9 mouse cellular contexts compared by ENCODE assay signal in genomic region chr6:83711067-83711675, GRCm38 (mm10). TPM values are rescaled to one million over a fixed set of nuclear protein-coding genes. Genes with fewer than 3 reads are reported as not detected.
DNase-seq lines count a peak whose midpoint lies in the region; ATAC-seq and TF ChIP-seq lines count a peak whose summit lies in the region.
"Had no signal": no experiment of that assay in that cellular context is flagged by ENCODE, and none has a peak within 500 bp of the region (broad histone marks: within the 10 kb centered on the region; RNA-seq: fewer than 3 reads in every experiment).

TSS of gene Vax2 (plus strand) at chr6:83711264.

- no peak for TF ChIP-seq POLR2A in MEL (IDR thresholded peaks at IDR 0.05; ENCODE audit: control insufficient read depth in 1 of 2, insufficient read depth in 1 of 2, low read depth in 1 of 2, low read length in 2 of 2, poor library complexity in 1 of 2)
- no peak for TF ChIP-seq POLR2A in brain, embryonic 14.5 days (IDR thresholded peaks at IDR 0.05; ENCODE audit: borderline replicate concordance, extremely low read depth, insufficient read depth, insufficient read length, poor library complexity, severe bottlenecking)

- no peaks in the 10 kb centered on the region; the same call in 1 of the 2 replicates for H3K79me2 ChIP-seq in MEL (ENCODE audit: control insufficient read depth, insufficient read depth, low read length, poor library complexity)

- TF ChIP-seq CTCF in MEL (IDR thresholded peaks at IDR 0.05 in 2 of 3, conservative IDR thresholded peaks at IDR 0.05 in 1 of 3; ENCODE audit: control insufficient read depth in 1 of 3, insufficient read depth in 1 of 3, low read depth in 2 of 3, low read length in 3 of 3, poor library complexity in 1 of 3, severe bottlenecking in 1 of 3): no peak
- no peak for TF ChIP-seq CTCF in brain, embryonic 14.5 days (IDR thresholded peaks at IDR 0.05; ENCODE audit: borderline replicate concordance, extremely low read depth, insufficient read depth, insufficient read length)

- H3K36me3 ChIP-seq in MEL (ENCODE audit: control insufficient read depth in 1 of 2, insufficient read depth in 2 of 2, low read length in 2 of 2): no peaks in the 10 kb centered on the region
- H3K36me3 ChIP-seq in liver, embryonic 15.5 days (replicated peaks): no peaks in the 10 kb centered on the region
- no peaks in the 10 kb centered on the region for H3K36me3 ChIP-seq in neural tube, embryonic 12.5 days

- peaks cover 0 to 2% of the 10 kb centered on the region in 2 experiments; a peak in 3 of 4 replicates for H3K27me3 ChIP-seq in MEL (ENCODE audit: control insufficient read depth in 1 of 2, insufficient read depth in 2 of 2, low read length in 2 of 2)
- peaks cover 100% of the 10 kb centered on the region for H3K27me3 ChIP-seq in liver, embryonic 15.5 days
- H3K27me3 ChIP-seq in neural tube, embryonic 12.5 days (replicated peaks): peaks cover 99% of the 10 kb centered on the region

- peak; percentile 92 for DNase-seq in MEL (ENCODE audit: low read depth, low spot score)
- DNase-seq in brain, embryonic 14.5 days (ENCODE audit: low read depth): peak; percentile 89
- DNase-seq in gastrocnemius, postnatal 10 days: peak; percentile 72
- no peak for DNase-seq in right cerebral cortex, postnatal 10 days (ENCODE audit: low spot score in 2 of 2)
- no peak for DNase-seq in layer of hippocampus, adult 9-10 months (ENCODE audit: low spot score)

- H3K4me3 ChIP-seq in MEL (ENCODE audit: control insufficient read depth in 1 of 2, insufficient read depth in 1 of 2, low read depth in 2 of 2, low read length in 2 of 2): peak within 1 kb of the TSS; percentile 64 to 71
- peak within 1 kb of the TSS; percentile 32 for H3K4me3 ChIP-seq in liver, embryonic 15.5 days (replicated peaks)
- peak within 1 kb of the TSS; percentile 39 for H3K4me3 ChIP-seq in neural tube, embryonic 12.5 days

- no peak for TF ChIP-seq EP300 in MEL (IDR thresholded peaks at IDR 0.05; ENCODE audit: low read depth in 1 of 2, low read length in 2 of 2)

- H3K9me3 ChIP-seq in MEL (replicated peaks; ENCODE audit: insufficient read depth, low read length): no peaks in the 10 kb centered on the region
- no peaks in the 10 kb centered on the region for H3K9me3 ChIP-seq in liver, embryonic 15.5 days (replicated peaks)
- no peaks in the 10 kb centered on the region for H3K9me3 ChIP-seq in neural tube, embryonic 12.5 days

- peak within 1 kb of the TSS; percentile 62 for H3K4me2 ChIP-seq in liver, embryonic 15.5 days
- peak within 1 kb of the TSS; percentile 76 for H3K4me2 ChIP-seq in neural tube, embryonic 12.5 days (replicated peaks)

- TF ChIP-seq RAD21 in MEL (IDR thresholded peaks at IDR 0.05; ENCODE audit: low read depth, low read length): no peak

- no peak within 1 kb of the TSS for H3K27ac ChIP-seq in MEL (ENCODE audit: control insufficient read depth, low read depth, low read length)
- H3K27ac ChIP-seq in liver, embryonic 15.5 days (replicated peaks): no peak within 1 kb of the TSS
- H3K27ac ChIP-seq in neural tube, embryonic 12.5 days: no peak within 1 kb of the TSS

- 1% methylated on average over 46 of the region's 46 CpGs for WGBS in liver, embryonic 15.5 days (ENCODE audit: insufficient replicate concordance)
- under 1% methylated on average over 46 of the region's 46 CpGs for WGBS in neural tube, embryonic 12.5 days

- ATAC-seq in inflammation-experienced regulatory T-cells, adult 6 months: peak; percentile 33
- peak; percentile 56; the same call in 1 of the 2 replicates for ATAC-seq in liver, embryonic 15.5 days (ENCODE audit: insufficient read depth)
- ATAC-seq in neural tube, embryonic 12.5 days (ENCODE audit: low FRiP score, low read depth): peak; percentile 89

- peak within 1 kb of the TSS; percentile 65 for H3K9ac ChIP-seq in MEL (ENCODE audit: control insufficient read depth, low read depth, low read length, poor library complexity, severe bottlenecking)
- no peak within 1 kb of the TSS for H3K9ac ChIP-seq in liver, embryonic 15.5 days
- no peak within 1 kb of the TSS for H3K9ac ChIP-seq in neural tube, embryonic 12.5 days

- H3K4me1 ChIP-seq in MEL (ENCODE audit: control insufficient read depth in 1 of 2, insufficient read depth in 2 of 2, low read length in 2 of 2): no peaks in the 10 kb centered on the region; a peak in 1 of 4 replicates
- peaks cover 13% of the 10 kb centered on the region for H3K4me1 ChIP-seq in liver, embryonic 15.5 days (replicated peaks)
- peaks cover 16% of the 10 kb centered on the region for H3K4me1 ChIP-seq in neural tube, embryonic 12.5 days

TF ChIP-seq in MEL, 35 proteins besides CTCF, POLR2A, EP300 and RAD21:
- no peak for TF ChIP-seq KAT2A (conservative IDR thresholded peaks at IDR 0.05; ENCODE audit: low read depth, low read length)
- TF ChIP-seq NELFE (IDR thresholded peaks at IDR 0.05; ENCODE audit: low read depth, low read length): peak; percentile 25; the same call in 1 of the 2 replicates
- peak; percentile 30; the same call in 1 of the 2 replicates for TF ChIP-seq MAZ (IDR thresholded peaks at IDR 0.05; ENCODE audit: low read depth, low read length)

RNA-seq across cellular contexts. Expression of gene Vax2, which starts in this region (rescaled TPM):
- 0.39 and 0.46 TPM in 2 replicates for total RNA-seq in MEL (2012; rRNA removed)
- polyA plus RNA-seq in MEL (2012; ENCODE audit: insufficient read depth in 1 of 2, insufficient read length in 2 of 2, low read depth in 1 of 2, low replicate concordance in 2 of 2, missing spikeins in 1 of 2): 1 to 10 TPM in 1 of 2 experiments, not detected in 1; 3.2 TPM
- polyA plus RNA-seq in brain, embryonic 14.5 days (2012; rRNA removed): 0.07 and 0.10 TPM in 2 replicates
- not detected for total RNA-seq in gastrocnemius, postnatal 10 days (2021)
- 1 to 10 TPM in 1 of 3 experiments, not detected in 2; 1.3 TPM for polyA plus RNA-seq in inflammation-experienced regulatory T-cells, adult 6 months (2017; shearing (Covaris generic))
- polyA plus RNA-seq in liver, embryonic 15.5 days (2015; fragmentation: Nextera tagmentation; extraction: Ambion mirVana): not detected in 2 replicates
- 0.15 TPM in 1 of 2 replicates, not detected in the other for polyA plus RNA-seq in neural tube, embryonic 12.5 days (2016; fragmentation: Nextera tagmentation; extraction: Ambion mirVana)
- total RNA-seq: hematopoietic stem cell, adult 5-6 weeks had no signal

Comparison
In these comparisons a context has a peak if more than half of its experiments do, and no peak if none do; other contexts are left out.
1. Peak in DNase-seq in brain, embryonic 14.5 days; RNA of the gene not detected or under 1 TPM.
2. Peak in DNase-seq in gastrocnemius, postnatal 10 days; RNA of the gene not detected or under 1 TPM.
3. Peak in ATAC-seq, H3K4me3 ChIP-seq and H3K4me2 ChIP-seq in liver, embryonic 15.5 days; RNA of the gene not detected or under 1 TPM.
4. Peak in ATAC-seq, H3K4me3 ChIP-seq and H3K4me2 ChIP-seq in neural tube, embryonic 12.5 days; RNA of the gene not detected or under 1 TPM.
5. ATAC-seq: peak in every context shown above with its lines; median percentile 89 in neural tube, embryonic 12.5 days; 56 in liver, embryonic 15.5 days; 33 in inflammation-experienced regulatory T-cells, adult 6 months.